Mouse (Mus musculus) stomach, postnatal 0 days (tissue): ENCODE results near the gene Fmod.

Experiments used
- CTCF ChIP-seq: IDR thresholded peaks from 2 replicates; pipeline ENCODE4 v1.5.1; 2016; ENCODE audit warnings: antibody characterized with exemption, low read depth, mild to moderate bottlenecking, moderate library complexity
- EP300 ChIP-seq: optimal IDR thresholded peaks from 2 replicates; pipeline ENCODE3; 2016; ENCODE audit warnings: antibody characterized with exemption

GRCm38 (mm10) chr1:134076789-134077188 lies 39.7 kb downstream of the Fmod start:
- TF ChIP-seq CTCF (no peak), EP300 (no peak)
